Mouse (Mus musculus) macrophage (primary cell): ENCODE measurements around the gene Ppp3ca. TPM values are rescaled to one million over a fixed set of nuclear protein-coding genes. Genes with fewer than 3 reads are reported as not detected.
"Not testable (repeated sequence)": the region's sequence is repeated elsewhere in the genome, so short reads cannot be mapped to it uniquely, and the experiment has no call there.

ENCODE experiments used
- H3K27ac ChIP-seq: fragments of 350-480 bp; formaldehyde crosslinking; 2 replicates; pipeline ENCODE4 v1.9.0; 2021
- H3K36me3 ChIP-seq: fragments of 350-480 bp; formaldehyde crosslinking; 2 replicates; pipeline ENCODE4 v1.9.0; 2021; ENCODE audit errors: inconsistent target
- H3K4me3 ChIP-seq: fragments of 350-480 bp; formaldehyde crosslinking; 2 replicates; pipeline ENCODE4 v1.9.0; 2021; ENCODE audit errors: inconsistent target
- H3K79me2 ChIP-seq: fragments of 350-480 bp; formaldehyde crosslinking; 2 replicates; pipeline ENCODE4 v1.9.0; 2021; ENCODE audit errors: inconsistent target
- WGBS: methylation state at CpG from one replicate; pipeline ENCODE4 v1.1.7; 2026; ENCODE audit warnings: inconsistent platforms; ENCODE audit not compliant: missing documents; 5-methylcytosine and 5-hydroxymethylcytosine counted together
- polyA plus RNA-seq: library from polyadenylated mRNA; stranded (reverse); fragments of 250-400 nt; gene quantifications from 3 replicates; pipeline ENCODE4 v1.2.4, GENCODE M21; 2018; ENCODE audit warnings: inconsistent platforms

Ppp3ca gene
- polyA plus RNA-seq, 1 experiment from 2014 or later = 79.9 TPM

GRCm38 (mm10) chr3:136673363-136673762 lies 3.4 kb downstream of the Ppp3ca start:
- H3K27ac ChIP-seq = no peak overlapping the region
- peaks cover 70% of the 10 kb centered on the region for H3K79me2 ChIP-seq
- WGBS = 75% methylated on average over 2 of the region's 2 CpGs
- H3K4me3 ChIP-seq = no peak overlapping the region
- H3K36me3 ChIP-seq = no peaks in the 10 kb centered on the region

- Histone ChIP-seq H3K36me3 (no peaks in the 10 kb centered on the region), H3K4me3 (no peak overlapping the region), H3K79me2 (peaks cover 81% of the 10 kb centered on the region), H3K27ac (no peak overlapping the region)
- 96% methylated on average over 5 of the region's 5 CpGs for WGBS
Measured at GRCm38 (mm10) chr3:136674486-136674885, 4.6 kb downstream of the Ppp3ca start.

GRCm38 (mm10) chr3:136676991-136677390 lies 7.1 kb downstream of the Ppp3ca start:
- no peak overlapping the region for H3K27ac ChIP-seq
- WGBS = 88% methylated on average over 2 of the region's 2 CpGs
- H3K79me2 ChIP-seq = peaks cover 100% of the 10 kb centered on the region
- no peak overlapping the region for H3K4me3 ChIP-seq
- H3K36me3 ChIP-seq = no peaks in the 10 kb centered on the region

- WGBS = 97% methylated on average over 8 of the region's 8 CpGs
- Histone ChIP-seq H3K36me3 (no peaks in the 10 kb centered on the region), H3K4me3 (no peak overlapping the region), H3K27ac (no peak overlapping the region), H3K79me2 (peaks cover 100% of the 10 kb centered on the region)
Measured at GRCm38 (mm10) chr3:136678386-136678785, 8.5 kb downstream of the Ppp3ca start.

GRCm38 (mm10) chr3:136679903-136680491 lies 10.1 kb downstream of the Ppp3ca start:
- Histone ChIP-seq H3K27ac (no peak overlapping the region), H3K79me2 (peaks cover 100% of the 10 kb centered on the region), H3K4me3 (no peak overlapping the region), H3K36me3 (no peaks in the 10 kb centered on the region)
- WGBS = 79% methylated on average over 6 of the region's 6 CpGs

GRCm38 (mm10) chr3:136682242-136682641 lies 12.3 kb downstream of the Ppp3ca start:
- no peak overlapping the region for H3K27ac ChIP-seq
- H3K4me3 ChIP-seq = no peak overlapping the region
- H3K79me2 ChIP-seq = peaks cover 100% of the 10 kb centered on the region
- no peaks in the 10 kb centered on the region for H3K36me3 ChIP-seq
- 61% methylated on average over 8 of the region's 8 CpGs for WGBS

GRCm38 (mm10) chr3:136684191-136684958 lies 14.5 kb downstream of the Ppp3ca start:
- Histone ChIP-seq H3K4me3 (no peak overlapping the region), H3K27ac (peak overlapping the region; percentile 54), H3K79me2 (peaks cover 99% of the 10 kb centered on the region), H3K36me3 (no peaks in the 10 kb centered on the region)
- 37% methylated on average over 15 of the region's 15 CpGs for WGBS

- Histone ChIP-seq H3K4me3 (no peak overlapping the region), H3K27ac (no peak overlapping the region), H3K36me3 (no peaks in the 10 kb centered on the region), H3K79me2 (peaks cover 99% of the 10 kb centered on the region)
- 97% methylated on average over 8 of the region's 8 CpGs for WGBS
Measured at GRCm38 (mm10) chr3:136686429-136686828, 16.5 kb downstream of the Ppp3ca start.

- Histone ChIP-seq H3K36me3 (no peaks in the 10 kb centered on the region), H3K4me3 (no peak overlapping the region; the same call in 1 of the 2 replicates), H3K79me2 (peaks cover 99% of the 10 kb centered on the region), H3K27ac (peak overlapping the region; percentile 72)
- 18% methylated on average over 9 of the region's 9 CpGs for WGBS
Measured at GRCm38 (mm10) chr3:136688101-136688586, 18.2 kb downstream of the Ppp3ca start.

- H3K4me3 ChIP-seq = no peak overlapping the region
- no peak overlapping the region for H3K27ac ChIP-seq
- 89% methylated on average over 6 of the region's 7 CpGs for WGBS
Measured at GRCm38 (mm10) chr3:136689793-136690543, 20.0 kb downstream of the Ppp3ca start.

GRCm38 (mm10) chr3:136691984-136692383 lies 22.1 kb downstream of the Ppp3ca start:
- 0 out of 2 replicates have a peak overlapping the region, but pooled peaks have one; percentile 7 for H3K27ac ChIP-seq
- no peak overlapping the region for H3K4me3 ChIP-seq
- no peaks in the 10 kb centered on the region for H3K36me3 ChIP-seq
- 30% methylated on average over 6 of the region's 7 CpGs for WGBS
- H3K79me2 ChIP-seq = peaks cover 99% of the 10 kb centered on the region

More at GRCm38 (mm10) chr3:136689793-136690543, 20.0 kb downstream of the Ppp3ca start:
- Histone ChIP-seq H3K36me3 (no peaks in the 10 kb centered on the region), H3K79me2 (peaks cover 99% of the 10 kb centered on the region)

GRCm38 (mm10) chr3:136693547-136693946 lies 23.6 kb downstream of the Ppp3ca start:
- 90% methylated on average over 1 of the region's 1 CpGs for WGBS
- Histone ChIP-seq H3K36me3 (no peaks in the 10 kb centered on the region), H3K79me2 (peaks cover 100% of the 10 kb centered on the region), H3K4me3 (no peak overlapping the region), H3K27ac (no peak overlapping the region)

GRCm38 (mm10) chr3:136697626-136698191 lies 27.8 kb downstream of the Ppp3ca start:
- 0% methylated on average over 3 of the region's 3 CpGs for WGBS
- H3K27ac ChIP-seq = peak overlapping the region; percentile 34

GRCm38 (mm10) chr3:136699711-136700110 lies 29.8 kb downstream of the Ppp3ca start:
- H3K4me3 ChIP-seq, H3K36me3 ChIP-seq, H3K27ac ChIP-seq: not testable (repeated sequence)
- peaks cover 100% of the 10 kb centered on the region for H3K79me2 ChIP-seq

More at GRCm38 (mm10) chr3:136697626-136698191, 27.8 kb downstream of the Ppp3ca start:
- H3K79me2 ChIP-seq = peaks cover 100% of the 10 kb centered on the region
- no peak overlapping the region for H3K4me3 ChIP-seq
- no peaks in the 10 kb centered on the region for H3K36me3 ChIP-seq
